Mouse (Mus musculus): ENCODE results near the gene Nfatc3.

GRCm38 (mm10) chr8:106127882-106128410 lies 69.3 kb downstream of the Nfatc3 start:
- TF ChIP-seq EP300 (IDR thresholded peaks at IDR 0.05; ENCODE audit: low read length): no peak
- no peak for TF ChIP-seq GABPA (IDR thresholded peaks at IDR 0.05; ENCODE audit: insufficient replicate concordance, low read depth, low read length)
- TF ChIP-seq CTCF (conservative IDR thresholded peaks at IDR 0.05 in 1 of 2, IDR thresholded peaks at IDR 0.05 in 1 of 2; ENCODE audit: low read depth in 2 of 2, low read length in 2 of 2): no peak
- TF ChIP-seq POLR2A (IDR thresholded peaks at IDR 0.05; ENCODE audit: low read depth, low read length): no peak
- no peak for TF ChIP-seq MXI1 (IDR thresholded peaks at IDR 0.05; ENCODE audit: low read depth, low read length)
- TF ChIP-seq IRF4 (IDR thresholded peaks at IDR 0.05; ENCODE audit: low read depth, low read length): no peak
- TF ChIP-seq JUN (IDR thresholded peaks at IDR 0.05; ENCODE audit: insufficient read depth, low read depth, low read length): no peak
- TF ChIP-seq ZC3H11A (IDR thresholded peaks at IDR 0.05; ENCODE audit: low read depth, low read length): no peak
- no peak for TF ChIP-seq HCFC1 (IDR thresholded peaks at IDR 0.05; ENCODE audit: low read depth, low read length)
- TF ChIP-seq ELF1 (IDR thresholded peaks at IDR 0.05; ENCODE audit: low read depth, low read length): no peak
- TF ChIP-seq MAZ (IDR thresholded peaks at IDR 0.05; ENCODE audit: low read depth, low read length): no peak
